In the genomic region with DNA sequence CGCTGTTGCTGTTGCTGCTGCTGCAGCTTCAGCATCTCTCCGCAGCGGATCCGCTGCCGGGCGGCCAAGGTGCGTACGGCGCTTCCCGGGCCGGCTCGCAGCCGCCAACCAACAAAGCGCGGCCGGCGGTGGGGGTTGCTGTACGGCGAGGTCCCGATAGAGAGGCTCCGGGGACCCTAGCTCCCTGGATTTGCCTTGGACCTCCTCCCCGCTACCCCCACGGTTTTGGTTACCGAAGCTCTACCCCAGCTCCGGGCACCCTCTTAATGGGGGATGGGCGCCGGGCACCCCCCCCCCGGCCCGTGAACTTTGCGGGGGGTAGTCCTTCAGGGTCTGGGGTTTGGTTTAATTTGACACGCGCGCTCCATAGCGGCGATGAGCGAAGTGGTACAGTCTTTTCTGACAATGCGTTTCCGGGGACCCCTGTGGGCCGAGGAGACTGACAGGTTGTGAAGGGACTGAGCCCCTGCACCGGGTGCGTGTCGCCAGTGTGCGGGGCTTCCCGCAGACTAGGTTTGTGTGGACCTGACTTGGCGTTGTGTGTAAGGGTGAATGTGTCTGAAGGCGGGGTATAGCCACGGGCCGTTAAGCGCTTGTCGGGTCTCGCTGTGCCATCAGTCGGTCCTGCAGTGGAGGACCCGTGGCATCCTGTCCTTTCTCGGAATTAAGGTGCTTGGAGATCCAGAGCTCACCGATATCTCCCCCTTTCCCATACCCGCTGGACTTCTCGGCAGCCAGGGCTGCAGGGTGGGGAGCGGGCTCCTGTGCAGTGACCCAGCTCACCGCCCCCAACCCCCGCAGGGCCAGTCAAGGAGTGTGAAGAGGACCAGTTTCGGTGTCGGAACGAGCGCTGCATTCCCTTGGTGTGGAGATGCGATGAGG, we compare ENCODE assay signal across 8 mouse cellular contexts. TPM values are rescaled to one million over a fixed set of nuclear protein-coding genes. Genes with fewer than 3 reads are reported as not detected.
A peak's percentile ranks its signal among the peaks of the same experiment; 100 is the strongest.
DNase-seq lines count a peak whose midpoint lies in the region; ATAC-seq and TF ChIP-seq lines count a peak whose summit lies in the region.

No protein-coding gene starts in this region.

- H3K4me1 ChIP-seq in liver, adult 2 months (ENCODE audit: control insufficient read depth, insufficient read depth, low read length): peaks cover 5% of the 10 kb centered on the region; the same call in 1 of the 2 replicates
- peaks cover 44% of the 10 kb centered on the region for H3K4me1 ChIP-seq in embryonic facial prominence, embryonic 10.5 days
- peaks cover 45% of the 10 kb centered on the region for H3K4me1 ChIP-seq in hindbrain, embryonic 14.5 days (replicated peaks; ENCODE audit: control insufficient read depth, insufficient read depth, low read length)
- peaks cover 21% of the 10 kb centered on the region for H3K4me1 ChIP-seq in lung, embryonic 16.5 days (replicated peaks; ENCODE audit: control insufficient read depth, insufficient read depth, low read length)
- H3K4me1 ChIP-seq in spleen, adult 2 months (ENCODE audit: control insufficient read depth, insufficient read depth, insufficient read length): peaks cover 10% of the 10 kb centered on the region

- H3K4me2 ChIP-seq in hindbrain, embryonic 14.5 days (replicated peaks): peak overlapping the region; percentile 72
- peak overlapping the region; percentile 100 for H3K4me2 ChIP-seq in lung, embryonic 16.5 days (ENCODE audit: low read depth, low read length)

- no peak overlapping the region for H3K27ac ChIP-seq in liver, adult 2 months (replicated peaks; ENCODE audit: insufficient read depth, low read depth, low read length)
- H3K27ac ChIP-seq in embryonic facial prominence, embryonic 10.5 days (replicated peaks): peak overlapping the region; percentile 91
- peak overlapping the region; percentile 96 for H3K27ac ChIP-seq in hindbrain, embryonic 14.5 days
- H3K27ac ChIP-seq in lung, embryonic 16.5 days (ENCODE audit: low read length): no peak overlapping the region
- no peak overlapping the region for H3K27ac ChIP-seq in spleen, adult 2 months (ENCODE audit: insufficient read depth, low read length)

- peak; percentile 22 for ATAC-seq in hindbrain, embryonic 14.5 days (ENCODE audit: low FRiP score)
- ATAC-seq in lung, embryonic 16.5 days (ENCODE audit: low read depth): peak; percentile 8; the same call in 1 of the 2 replicates
- ATAC-seq in megakaryocyte progenitor cell, adult 5-6 weeks (replicated peaks; ENCODE audit: poor library complexity): no peak

- H3K9me3 ChIP-seq in embryonic facial prominence, embryonic 10.5 days: no peaks in the 10 kb centered on the region
- H3K9me3 ChIP-seq in hindbrain, embryonic 14.5 days (ENCODE audit: control insufficient read depth, low read length): no peaks in the 10 kb centered on the region
- H3K9me3 ChIP-seq in lung, embryonic 16.5 days (ENCODE audit: control insufficient read depth, low read length): no peaks in the 10 kb centered on the region

- no peak for DNase-seq in liver, adult 2 months (ENCODE audit: extremely low read depth, low read depth, low spot score)
- DNase-seq in liver (no peak), R1 (ENCODE audit: low read depth, low spot score) (peak; percentile 45)
- peak; percentile 68 for DNase-seq in embryonic facial prominence, embryonic 10.5 days (ENCODE audit: low spot score)
- peak; percentile 55 for DNase-seq in hindbrain, embryonic 14.5 days (ENCODE audit: low spot score)
- DNase-seq in spleen, adult 2 months (ENCODE audit: low read depth in 1 of 2, low spot score in 2 of 2): peak in 1 of 2 experiments; percentile 7

- TF ChIP-seq POLR2A in liver, adult 2 months (IDR thresholded peaks at IDR 0.05; ENCODE audit: extremely low read depth, insufficient read depth, low read length): no peak
- TF ChIP-seq POLR2A in spleen, adult 2 months (IDR thresholded peaks at IDR 0.05; ENCODE audit: low read depth, low read length): no peak

- no peaks in the 10 kb centered on the region for H3K36me3 ChIP-seq in liver, adult 2 months (ENCODE audit: control insufficient read depth, insufficient read depth, low read length)
- peaks cover 25% of the 10 kb centered on the region for H3K36me3 ChIP-seq in embryonic facial prominence, embryonic 10.5 days (replicated peaks)
- H3K36me3 ChIP-seq in hindbrain, embryonic 14.5 days (replicated peaks; ENCODE audit: control insufficient read depth, insufficient read depth): peaks cover 16% of the 10 kb centered on the region
- H3K36me3 ChIP-seq in lung, embryonic 16.5 days (ENCODE audit: control insufficient read depth, insufficient read depth, low read length): no peaks in the 10 kb centered on the region
- no peaks in the 10 kb centered on the region for H3K36me3 ChIP-seq in spleen, adult 2 months (ENCODE audit: control insufficient read depth, insufficient read depth, low read length)

- peaks cover 18% of the 10 kb centered on the region for H3K27me3 ChIP-seq in liver, adult 2 months (ENCODE audit: control insufficient read depth, insufficient read depth, low read length)
- peaks cover 38% of the 10 kb centered on the region for H3K27me3 ChIP-seq in embryonic facial prominence, embryonic 10.5 days (replicated peaks; ENCODE audit: low read depth, poor library complexity, severe bottlenecking)
- H3K27me3 ChIP-seq in hindbrain, embryonic 14.5 days (ENCODE audit: control insufficient read depth, insufficient read depth, low read length): no peaks in the 10 kb centered on the region
- peaks cover 38% of the 10 kb centered on the region for H3K27me3 ChIP-seq in lung, embryonic 16.5 days (ENCODE audit: control insufficient read depth, insufficient read depth, low read depth, low read length)
- peaks cover 3% of the 10 kb centered on the region; the same call in 1 of the 2 replicates for H3K27me3 ChIP-seq in spleen, adult 2 months (ENCODE audit: control insufficient read depth, insufficient read depth, low read length)

- no peaks in the 10 kb centered on the region for H3K79me2 ChIP-seq in liver, adult 2 months (ENCODE audit: control insufficient read depth, insufficient read depth, low read length)

- no peak for TF ChIP-seq CTCF in liver, adult 2 months (IDR thresholded peaks at IDR 0.05; ENCODE audit: low read depth, low read length)
- no peak for TF ChIP-seq CTCF in spleen, adult 2 months (IDR thresholded peaks at IDR 0.05; ENCODE audit: extremely low read depth, insufficient read depth, insufficient read length, insufficient replicate concordance)

- WGBS in liver, adult 2 months: 2% methylated on average over 64 of the region's 65 CpGs
- WGBS in embryonic facial prominence, embryonic 10.5 days: under 1% methylated on average over 65 of the region's 65 CpGs
- WGBS in hindbrain, embryonic 14.5 days: under 1% methylated on average over 63 of the region's 65 CpGs
- WGBS in lung, embryonic 16.5 days: under 1% methylated on average over 65 of the region's 65 CpGs
- 1% methylated on average over 65 of the region's 65 CpGs for WGBS in spleen, adult 2 months

- H3K4me3 ChIP-seq in liver, adult 2 months (ENCODE audit: insufficient read depth, low read depth, low read length): peak overlapping the region; percentile 52; the same call in 1 of the 2 replicates
- peak overlapping the region; percentile 83 for H3K4me3 ChIP-seq in embryonic facial prominence, embryonic 10.5 days
- H3K4me3 ChIP-seq in hindbrain, embryonic 14.5 days (replicated peaks; ENCODE audit: low read length): peak overlapping the region; percentile 92
- peak overlapping the region; percentile 71 for H3K4me3 ChIP-seq in lung, embryonic 16.5 days (ENCODE audit: low read length)
- H3K4me3 ChIP-seq in spleen, adult 2 months (ENCODE audit: extremely low read depth, insufficient read depth, insufficient read length): peak overlapping the region; percentile 60

- peak overlapping the region; percentile 18; the same call in 1 of the 2 replicates for H3K9ac ChIP-seq in liver, adult 2 months (ENCODE audit: low read depth, low read length)
- peak overlapping the region; percentile 96 for H3K9ac ChIP-seq in hindbrain, embryonic 14.5 days
- H3K9ac ChIP-seq in lung, embryonic 16.5 days (ENCODE audit: low read length): peak overlapping the region; percentile 64

RNA-seq across cellular contexts. Expression of gene Lrp8, which starts 0.6 kb away (rescaled TPM):
- total RNA-seq in liver, adult 2 months (2014; rRNA removed): 0.09 and 0.27 TPM in 2 replicates
- polyA plus RNA-seq in liver, adult 2 months (2012; rRNA removed): 0.09 and 0.11 TPM in 2 replicates
- polyA plus RNA-seq in embryonic facial prominence, embryonic 10.5 days (2016; fragmentation: Nextera tagmentation; extraction: Ambion mirVana): 7.4 and 8.5 TPM in 2 replicates
- 62.2 and 69.5 TPM in 2 replicates for polyA plus RNA-seq in hindbrain, embryonic 14.5 days (2014; fragmentation: Nextera tagmentation; extraction: Ambion mirVana)
- polyA plus RNA-seq in lung, embryonic 16.5 days (2015; fragmentation: Nextera tagmentation; extraction: Ambion mirVana): 0.26 and 0.40 TPM in 2 replicates
- 7.4 and 14.5 TPM in 2 replicates for polyA plus RNA-seq in spleen, adult 2 months (2012; rRNA removed)
- 15.6 and 19.7 TPM in 2 replicates for total RNA-seq in megakaryocyte progenitor cell, adult 5-6 weeks (2015)
- 15.3 and 17.3 TPM in 2 replicates for total RNA-seq in megakaryocyte progenitor cell, adult 5-6 weeks (2017)

Comparison
In these comparisons a context has a peak if more than half of its experiments do, and no peak if none do; other contexts are left out.
1. DNase-seq: peak in R1 (single experiment), embryonic facial prominence, embryonic 10.5 days (single experiment) and hindbrain, embryonic 14.5 days (single experiment); none in liver, adult 2 months (single experiment) and liver (single experiment).
2. H3K27ac ChIP-seq: peak in embryonic facial prominence, embryonic 10.5 days (single experiment) and hindbrain, embryonic 14.5 days (single experiment); none in liver, adult 2 months (single experiment), lung, embryonic 16.5 days (single experiment) and spleen, adult 2 months (single experiment).
3. H3K9ac ChIP-seq: peak in every context shown above with its lines; median percentile 96 in hindbrain, embryonic 14.5 days; 64 in lung, embryonic 16.5 days; 18 in liver, adult 2 months.
4. Peak in every context shown above with its lines, with median percentiles within 50 percentile points of each other: H3K4me3 ChIP-seq.